Mouse (Mus musculus) stomach, postnatal 0 days (tissue): Measurements from ENCODE around the gene Chchd2. TPM values are rescaled to one million over a fixed set of nuclear protein-coding genes. Genes with fewer than 3 reads are reported as not detected.

ENCODE experiments used
- ATAC-seq: fragments of 200-750 bp; cut with Nextera tagmentation; 2 replicates; pipeline ENCODE4 v1.8.0; 2017; ENCODE audit not compliant: low FRiP score, low TSS enrichment
- DNase-seq: peaks from one replicate; pipeline ENCODE4 v3.0.0-alpha.2; 2016; ENCODE audit warnings: low spot score
- H3K27ac ChIP-seq: fragments of 300-500 bp; sonication (generic); replicated peaks from 2 replicates; pipeline ENCODE4 v1.5.1; 2014; ENCODE audit warnings: mild to moderate bottlenecking, control low read depth
- H3K27me3 ChIP-seq: fragments of 300-500 bp; sonication (generic); 2 replicates; pipeline ENCODE4 v1.6.1; 2014; ENCODE audit warnings: low read length; ENCODE audit not compliant: control insufficient read depth, insufficient read depth
- H3K36me3 ChIP-seq: fragments of 300-500 bp; sonication (generic); 2 replicates; pipeline ENCODE4 v1.6.1; 2014; ENCODE audit warnings: low read length, mixed read lengths; ENCODE audit not compliant: control insufficient read depth, insufficient read depth
- H3K4me1 ChIP-seq: fragments of 300-500 bp; sonication (generic); replicated peaks from 2 replicates; pipeline ENCODE4 v1.6.1; 2014; ENCODE audit warnings: antibody characterized with exemption; ENCODE audit not compliant: control insufficient read depth, insufficient read depth
- H3K4me2 ChIP-seq: fragments of 300-500 bp; sonication (generic); replicated peaks from 2 replicates; pipeline ENCODE4 v1.6.1; 2014; ENCODE audit warnings: low read depth, mild to moderate bottlenecking, control low read depth, moderate library complexity
- H3K4me3 ChIP-seq: fragments of 300-500 bp; sonication (generic); 2 replicates; pipeline ENCODE4 v1.5.1; 2014; ENCODE audit warnings: low read depth, low read length, control low read depth
- H3K9ac ChIP-seq: fragments of 300-500 bp; sonication (generic); 2 replicates; pipeline ENCODE4 v1.6.1; 2014; ENCODE audit warnings: mild to moderate bottlenecking, low read length, control low read depth, mixed read lengths
- H3K9me3 ChIP-seq: fragments of 300-500 bp; sonication (generic); 2 replicates; pipeline ENCODE4 v1.6.1; 2016; ENCODE audit warnings: low read length; ENCODE audit not compliant: control insufficient read depth
- CTCF ChIP-seq: IDR thresholded peaks from 2 replicates; pipeline ENCODE4 v1.5.1; 2016; ENCODE audit warnings: antibody characterized with exemption, low read depth, mild to moderate bottlenecking, moderate library complexity
- EP300 ChIP-seq: optimal IDR thresholded peaks from 2 replicates; pipeline ENCODE3; 2016; ENCODE audit warnings: antibody characterized with exemption
- WGBS: fragments of 180-500 bp; shearing (Covaris S2); extraction: QIAGEN DNeasy Blood & Tissue Kit; methylation state at CpG from one replicate; pipeline ENCODE4 v1.1.7; 2014; 5-methylcytosine and 5-hydroxymethylcytosine counted together
- polyA plus RNA-seq: library from polyadenylated mRNA; unstranded; fragments of >200 nt; fragmentation: Nextera tagmentation; extraction: Ambion mirVana; gene quantifications from 2 replicates; pipeline ENCODE4 v1.2.1, GENCODE M21; 2015

Gene Chchd2
- polyA plus RNA-seq, 1 experiment from 2014 or later, result 964 TPM

- Histone ChIP-seq H3K27ac (no peak overlapping the region), H3K4me2 (no peak overlapping the region), H3K4me3 (no peak overlapping the region), H3K9ac (no peak overlapping the region), H3K36me3 (peaks cover 12% of the 10 kb centered on the region), H3K9me3 (no peaks in the 10 kb centered on the region), H3K4me1 (no peaks in the 10 kb centered on the region), H3K27me3 (no peaks in the 10 kb centered on the region)
- TF ChIP-seq CTCF (no peak), EP300 (no peak)
- ATAC-seq (no peak), DNase-seq (no peak)
- WGBS, result 92% methylated on average over 5 of the region's 5 CpGs
Measured at GRCm38 (mm10) chr5:129844848-129845247, 42.4 kb downstream of the Chchd2 start.

Other genes starting within 250 kb of the Chchd2 start
- 0.98 and 1.2 TPM in 2 replicates for gene Zfp11, start 217.4 kb downstream of the Chchd2 start, polyA plus RNA-seq
- not detected in 2 replicates for gene Sept14, start 179.0 kb downstream of the Chchd2 start, polyA plus RNA-seq
- 135 and 140 TPM in 2 replicates for gene Mrps17, start 172.0 kb downstream of the Chchd2 start, polyA plus RNA-seq
- gene Nipsnap2, start 162.4 kb downstream of the Chchd2 start, polyA plus RNA-seq, result 87.1 and 92.5 TPM in 2 replicates
- 28.8 and 31.1 TPM in 2 replicates for gene Psph, start 100.0 kb downstream of the Chchd2 start, polyA plus RNA-seq
- gene Sumf2, start 40.5 kb downstream of the Chchd2 start, polyA plus RNA-seq, result 24.5 and 27.3 TPM in 2 replicates
- gene Zbed5, start 8.3 kb upstream of the Chchd2 start, polyA plus RNA-seq, result 1.8 and 2.6 TPM in 2 replicates
- gene Phkg1, start 11.1 kb upstream of the Chchd2 start, polyA plus RNA-seq, result 0.08 and 0.25 TPM in 2 replicates
- 2.2 and 3.0 TPM in 2 replicates for gene Nupr1l, start 21.1 kb upstream of the Chchd2 start, polyA plus RNA-seq
- 24.1 TPM in 2 replicates for gene Vkorc1l1, start 54.5 kb upstream of the Chchd2 start, polyA plus RNA-seq
- 32.0 and 33.9 TPM in 2 replicates for gene Gusb, start 115.6 kb upstream of the Chchd2 start, polyA plus RNA-seq
- gene Asl, start 141.8 kb upstream of the Chchd2 start, polyA plus RNA-seq, result 27.3 and 36.1 TPM in 2 replicates
- 26.0 and 26.4 TPM in 2 replicates for gene Crcp, start 141.8 kb upstream of the Chchd2 start, polyA plus RNA-seq
- 44.5 and 47.3 TPM in 2 replicates for gene Tpst1, start 185.9 kb upstream of the Chchd2 start, polyA plus RNA-seq